Mouse (Mus musculus) v-Abl transformed pro-B cells (cell line): ENCODE results near the gene Lhb.

Experiments used
- in situ Hi-C, 2 experiments: fragments of 400-800 bp; cut with MboI; formaldehyde crosslinking; loops; one replicate each; pipeline ENCODE4 v1.15.1; 2025; ENCODE audit not compliant: unreplicated experiment in 2 of 2

Lhb gene

GRCm38 (mm10) chr7:45420615-45420919, at the start of gene Lhb:
TSS of gene Lhb (plus strand) at chr7:45420820.
- in situ Hi-C loops: no loop called here

- in situ Hi-C loops: no loop called here
These were observed 48.2 kb upstream of the Lhb start for GRCm38 (mm10) chr7:45372371-45372770.

- in situ Hi-C loops: no loop called here
These were observed 46.0 kb upstream of the Lhb start for GRCm38 (mm10) chr7:45374620-45375019.

- in situ Hi-C loops: no loop called here
These were observed 44.6 kb upstream of the Lhb start for GRCm38 (mm10) chr7:45376057-45376456.

GRCm38 (mm10) chr7:45386077-45386476, 34.5 kb upstream of the Lhb start:
- in situ Hi-C loops: no loop called here

- in situ Hi-C loops: loop anchor here in 1 of 2 experiments (5.0 kb wide), 1 partner anchor 88 kb away; no protein-coding TSS in a partner anchor
These were observed 25.5 kb upstream of the Lhb start for GRCm38 (mm10) chr7:45395129-45395541.

- in situ Hi-C loops: loop anchor here in 1 of 2 experiments (5.0 kb wide), 1 partner anchor 88 kb away; no protein-coding TSS in a partner anchor
These were observed 24.9 kb upstream of the Lhb start, which contains the start of gene Snrnp70 for GRCm38 (mm10) chr7:45395578-45396336. TSS of gene Snrnp70 (minus strand) at chr7:45395742.

GRCm38 (mm10) chr7:45396337-45396775, 24.3 kb upstream of the Lhb start:
- in situ Hi-C loops: loop anchor here in 1 of 2 experiments (5.0 kb wide), 1 partner anchor 89 kb away; no protein-coding TSS in a partner anchor

- in situ Hi-C loops: loop anchor here in 1 of 2 experiments (5.0 kb wide), 1 partner anchor 89 kb away; no protein-coding TSS in a partner anchor
These were observed 23.8 kb upstream of the Lhb start for GRCm38 (mm10) chr7:45396787-45397186.

GRCm38 (mm10) chr7:45401521-45402085, 19.0 kb upstream of the Lhb start:
- in situ Hi-C loops: loop anchor here in 1 of 2 experiments (5.0 kb wide), 1 partner anchor 94 kb away; no protein-coding TSS in a partner anchor

- in situ Hi-C loops: loop anchor here in 1 of 2 experiments (5.0 kb wide), 1 partner anchor 96 kb away; no protein-coding TSS in a partner anchor
These were observed 16.9 kb upstream of the Lhb start for GRCm38 (mm10) chr7:45403532-45404261.

GRCm38 (mm10) chr7:45405091-45406075, 15.2 kb upstream of the Lhb start, which contains the start of gene Kcna7:
TSS of gene Kcna7 (plus strand) at chr7:45405653.
- in situ Hi-C loops: no loop called here

- in situ Hi-C loops: no loop called here
These were observed 14.2 kb upstream of the Lhb start for GRCm38 (mm10) chr7:45406157-45407156.

GRCm38 (mm10) chr7:45407836-45408235, 12.8 kb upstream of the Lhb start:
- in situ Hi-C loops: no loop called here

- in situ Hi-C loops: no loop called here
These were observed 12.3 kb upstream of the Lhb start for GRCm38 (mm10) chr7:45408351-45408750.

GRCm38 (mm10) chr7:45408949-45409348, 11.7 kb upstream of the Lhb start:
- in situ Hi-C loops: no loop called here

- in situ Hi-C loops: no loop called here
These were observed 11.0 kb upstream of the Lhb start for GRCm38 (mm10) chr7:45409497-45410163.

GRCm38 (mm10) chr7:45412421-45412820, 8.2 kb upstream of the Lhb start:
- in situ Hi-C loops: no loop called here
